Mouse (Mus musculus): ENCODE measurements at regions not wholly inside any gene's neighbourhood (a gene's known extent, or its start where the extent isn't known, plus 50 kb on each side); places are given as distances from the start of the nearest gene placed in this dataset.

DNA sequence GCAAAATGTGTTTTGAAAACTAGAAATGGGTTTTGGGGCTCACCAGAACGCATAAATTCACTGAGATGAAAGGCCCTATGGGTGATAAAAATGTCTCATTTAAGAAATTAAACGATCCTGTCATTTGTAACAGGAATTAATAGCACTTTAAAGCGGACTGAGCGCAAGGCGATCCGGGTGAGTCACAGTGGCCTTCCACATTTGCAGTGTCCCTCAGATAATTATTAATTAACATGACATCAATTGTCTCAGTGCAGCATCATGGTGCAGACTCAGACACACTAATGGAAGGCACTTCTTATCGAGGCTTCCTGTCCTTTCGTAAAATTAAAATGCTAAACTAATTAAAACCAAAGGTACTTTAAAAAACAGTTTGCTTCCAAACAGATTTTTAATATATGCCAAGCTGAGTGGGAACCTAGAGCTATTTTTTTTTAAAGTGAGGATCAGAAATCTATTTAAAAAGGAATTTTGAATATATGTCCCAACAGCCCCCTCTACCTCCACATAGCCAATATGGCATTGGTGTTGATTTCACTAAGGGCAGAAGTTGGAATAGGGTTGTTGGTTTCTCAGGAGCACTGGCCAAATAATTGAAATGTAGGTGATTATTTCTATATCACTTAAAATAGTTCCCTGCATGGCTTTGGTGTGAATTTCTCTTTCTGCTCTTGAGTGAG, 262.0 kb upstream of the Id2 start:
- Histone ChIP-seq H3K27ac (replicated peaks; ENCODE audit: low read depth, low read length) (no peak overlapping the region), H3K4me2 (ENCODE audit: low read depth, low read length) (no peak overlapping the region), H3K9ac (ENCODE audit: low read depth, low read length) (no peak overlapping the region), H3K36me3 (ENCODE audit: control insufficient read depth, insufficient read depth, low read length) (no peaks in the 10 kb centered on the region), H3K27me3 (replicated peaks; ENCODE audit: control insufficient read depth, insufficient read depth, low read length) (no peaks in the 10 kb centered on the region), H3K4me1 (ENCODE audit: control insufficient read depth, insufficient read depth, low read length) (no peaks in the 10 kb centered on the region), H3K4me3 (ENCODE audit: low read depth, low read length) (no peak overlapping the region), H3K9me3 (ENCODE audit: control insufficient read depth, low read length) (no peaks in the 10 kb centered on the region)
- ATAC-seq (ENCODE audit: low read depth), result no peak
- WGBS, result 88% methylated on average over 8 of the region's 8 CpGs
- no peak for DNase-seq (ENCODE audit: low spot score)

DNA sequence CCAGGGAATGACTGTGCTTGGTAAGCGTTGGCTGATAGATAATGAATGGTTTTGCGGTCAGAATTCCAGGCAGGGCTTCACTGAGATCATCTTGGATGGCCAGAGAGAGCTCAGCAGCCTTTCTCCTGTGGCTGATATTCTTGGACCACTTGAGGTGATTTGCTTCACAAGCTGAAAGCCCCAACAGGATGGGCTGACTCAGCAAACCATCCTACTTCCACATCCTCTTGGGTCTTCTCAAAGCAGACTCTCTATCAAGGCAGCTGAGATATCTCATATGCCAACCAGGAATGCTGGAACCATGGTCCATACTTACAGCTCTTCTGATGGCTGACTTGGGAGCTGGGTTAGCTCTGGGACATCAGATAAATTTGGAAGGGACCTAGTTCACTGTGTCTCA, 259.8 kb upstream of the Id2 start:
- DNase-seq (ENCODE audit: low spot score), result no peak
- H3K4me2 ChIP-seq (ENCODE audit: low read depth, low read length), result no peak overlapping the region
- no peaks in the 10 kb centered on the region for H3K27me3 ChIP-seq (replicated peaks; ENCODE audit: control insufficient read depth, insufficient read depth, low read length)
- WGBS, result 95% methylated on average over 2 of the region's 2 CpGs
- H3K36me3 ChIP-seq (ENCODE audit: control insufficient read depth, insufficient read depth, low read length), result no peaks in the 10 kb centered on the region
- no peak for ATAC-seq (ENCODE audit: low read depth)
- H3K4me3 ChIP-seq (ENCODE audit: low read depth, low read length), result no peak overlapping the region
- H3K9me3 ChIP-seq (ENCODE audit: control insufficient read depth, low read length), result no peaks in the 10 kb centered on the region
- H3K9ac ChIP-seq (ENCODE audit: low read depth, low read length), result no peak overlapping the region
- H3K27ac ChIP-seq (replicated peaks; ENCODE audit: low read depth, low read length), result no peak overlapping the region
- H3K4me1 ChIP-seq (ENCODE audit: control insufficient read depth, insufficient read depth, low read length), result no peaks in the 10 kb centered on the region

DNA sequence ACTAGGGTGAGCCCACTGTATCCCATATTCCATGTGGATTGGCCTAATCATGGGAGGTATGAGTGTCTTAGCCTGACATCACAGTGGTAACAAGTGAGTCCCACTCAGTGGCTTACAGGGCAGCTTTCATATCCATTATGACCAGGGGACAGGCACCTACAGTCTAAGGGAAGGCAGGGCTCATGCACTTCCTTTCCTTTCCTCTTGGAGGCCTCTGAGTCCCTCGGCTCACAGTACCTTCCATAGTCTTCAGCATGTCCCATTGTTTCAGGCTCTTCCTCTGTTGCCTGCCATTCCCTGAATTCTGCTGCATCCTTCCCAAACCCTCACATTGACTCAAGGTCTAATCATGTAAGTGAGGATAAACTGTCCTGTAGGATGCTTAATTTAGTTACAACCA, 258.3 kb upstream of the Id2 start:
- Histone ChIP-seq H3K4me1 (ENCODE audit: control insufficient read depth, insufficient read depth, low read length) (no peaks in the 10 kb centered on the region), H3K4me2 (ENCODE audit: low read depth, low read length) (no peak overlapping the region), H3K36me3 (ENCODE audit: control insufficient read depth, insufficient read depth, low read length) (no peaks in the 10 kb centered on the region), H3K9ac (ENCODE audit: low read depth, low read length) (no peak overlapping the region), H3K27ac (replicated peaks; ENCODE audit: low read depth, low read length) (no peak overlapping the region), H3K27me3 (replicated peaks; ENCODE audit: control insufficient read depth, insufficient read depth, low read length) (no peaks in the 10 kb centered on the region), H3K4me3 (ENCODE audit: low read depth, low read length) (no peak overlapping the region), H3K9me3 (ENCODE audit: control insufficient read depth, low read length) (no peaks in the 10 kb centered on the region)
- WGBS, result 69% methylated on average over 1 of the region's 1 CpGs
- no peak for ATAC-seq (ENCODE audit: low read depth)
- no peak for DNase-seq (ENCODE audit: low spot score)

DNA sequence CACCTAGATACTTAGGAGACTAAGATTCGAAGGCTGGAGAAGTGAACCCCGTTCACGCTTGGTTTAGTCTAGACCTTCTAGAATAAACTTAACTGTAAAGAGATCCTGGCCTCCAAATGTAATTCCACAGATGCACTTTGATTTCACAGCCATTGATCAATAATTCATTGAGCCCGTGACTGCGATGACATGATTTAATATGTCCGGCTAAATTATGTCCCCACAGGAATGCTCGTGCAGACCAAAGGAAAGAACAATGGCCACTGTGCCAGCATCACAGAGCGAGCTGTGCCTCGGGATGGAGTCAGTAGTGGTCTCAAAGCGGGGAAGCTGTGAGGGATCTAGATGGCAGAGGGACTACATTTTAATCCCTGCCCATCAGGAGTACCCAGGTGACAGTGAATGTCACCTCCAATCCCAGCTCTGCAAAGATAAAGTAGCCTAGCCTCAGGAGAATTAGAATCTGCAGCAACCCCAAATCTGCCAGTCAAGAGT, 256.5 kb upstream of the Id2 start:
- DNase-seq (ENCODE audit: low spot score), result no peak
- 81% methylated on average over 10 of the region's 10 CpGs for WGBS
- Histone ChIP-seq H3K9ac (ENCODE audit: low read depth, low read length) (no peak overlapping the region), H3K27me3 (replicated peaks; ENCODE audit: control insufficient read depth, insufficient read depth, low read length) (no peaks in the 10 kb centered on the region), H3K36me3 (ENCODE audit: control insufficient read depth, insufficient read depth, low read length) (no peaks in the 10 kb centered on the region), H3K4me3 (ENCODE audit: low read depth, low read length) (no peak overlapping the region), H3K9me3 (ENCODE audit: control insufficient read depth, low read length) (no peaks in the 10 kb centered on the region), H3K4me1 (ENCODE audit: control insufficient read depth, insufficient read depth, low read length) (no peaks in the 10 kb centered on the region), H3K27ac (replicated peaks; ENCODE audit: low read depth, low read length) (no peak overlapping the region), H3K4me2 (ENCODE audit: low read depth, low read length) (no peak overlapping the region)
- ATAC-seq (ENCODE audit: low read depth), result no peak

DNA sequence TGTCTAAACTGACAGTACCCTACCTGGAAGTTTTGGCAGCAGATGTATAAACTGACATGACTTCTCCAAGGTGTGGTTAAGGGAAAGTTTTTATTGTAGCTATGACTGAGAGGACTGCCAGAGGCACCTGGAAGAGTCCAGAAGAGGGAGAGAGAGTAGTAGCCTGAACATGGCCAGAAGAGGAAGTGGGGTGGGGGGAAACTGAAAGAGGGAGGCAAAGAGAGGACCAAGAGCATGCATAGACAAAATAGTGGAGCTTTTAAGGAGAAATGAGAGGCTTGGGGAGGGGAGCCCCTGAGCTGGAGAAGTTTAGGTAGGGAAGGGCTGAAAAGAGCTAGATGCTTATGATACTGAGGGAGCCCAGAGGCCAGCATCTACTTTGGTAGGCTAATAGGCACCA, 255.2 kb upstream of the Id2 start:
- Histone ChIP-seq H3K4me1 (ENCODE audit: control insufficient read depth, insufficient read depth, low read length) (no peaks in the 10 kb centered on the region), H3K36me3 (ENCODE audit: control insufficient read depth, insufficient read depth, low read length) (no peaks in the 10 kb centered on the region), H3K27ac (replicated peaks; ENCODE audit: low read depth, low read length) (no peak overlapping the region), H3K4me3 (ENCODE audit: low read depth, low read length) (no peak overlapping the region), H3K4me2 (ENCODE audit: low read depth, low read length) (no peak overlapping the region), H3K9me3 (ENCODE audit: control insufficient read depth, low read length) (no peaks in the 10 kb centered on the region), H3K9ac (ENCODE audit: low read depth, low read length) (no peak overlapping the region), H3K27me3 (replicated peaks; ENCODE audit: control insufficient read depth, insufficient read depth, low read length) (no peaks in the 10 kb centered on the region)
- ATAC-seq (ENCODE audit: low read depth) (no peak), DNase-seq (ENCODE audit: low spot score) (no peak)

DNA sequence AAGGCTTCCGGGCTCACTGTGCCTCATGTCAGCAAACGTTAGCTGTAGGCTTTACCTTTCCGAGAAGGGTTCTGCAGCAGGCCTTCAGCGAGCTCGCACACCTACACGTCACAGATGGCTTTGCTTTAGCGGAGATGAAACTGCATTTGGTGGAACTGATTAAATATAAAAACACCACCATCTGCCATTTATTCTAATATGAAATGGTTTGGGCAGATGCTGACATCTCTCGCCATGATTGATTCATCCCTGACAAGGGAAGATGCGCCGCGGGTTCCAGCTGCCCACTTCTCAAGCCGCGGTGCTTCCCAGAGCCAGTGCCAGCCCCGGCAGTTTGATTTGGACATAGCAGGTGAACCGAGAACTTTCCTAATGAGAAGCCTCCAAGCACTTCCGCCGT, 247.4 kb upstream of the Id2 start:
- no peaks in the 10 kb centered on the region for H3K36me3 ChIP-seq (ENCODE audit: control insufficient read depth, insufficient read depth, low read length)
- DNase-seq (ENCODE audit: low spot score), result no peak
- H3K4me2 ChIP-seq (ENCODE audit: low read depth, low read length), result no peak overlapping the region
- no peak overlapping the region for H3K9ac ChIP-seq (ENCODE audit: low read depth, low read length)
- no peak overlapping the region for H3K4me3 ChIP-seq (ENCODE audit: low read depth, low read length)
- 71% methylated on average over 17 of the region's 17 CpGs for WGBS
- ATAC-seq (ENCODE audit: low read depth), result no peak
- H3K4me1 ChIP-seq (ENCODE audit: control insufficient read depth, insufficient read depth, low read length), result no peaks in the 10 kb centered on the region
- H3K27me3 ChIP-seq (replicated peaks; ENCODE audit: control insufficient read depth, insufficient read depth, low read length), result no peaks in the 10 kb centered on the region
- H3K9me3 ChIP-seq (ENCODE audit: control insufficient read depth, low read length), result no peaks in the 10 kb centered on the region
- no peak overlapping the region for H3K27ac ChIP-seq (replicated peaks; ENCODE audit: low read depth, low read length)

DNA sequence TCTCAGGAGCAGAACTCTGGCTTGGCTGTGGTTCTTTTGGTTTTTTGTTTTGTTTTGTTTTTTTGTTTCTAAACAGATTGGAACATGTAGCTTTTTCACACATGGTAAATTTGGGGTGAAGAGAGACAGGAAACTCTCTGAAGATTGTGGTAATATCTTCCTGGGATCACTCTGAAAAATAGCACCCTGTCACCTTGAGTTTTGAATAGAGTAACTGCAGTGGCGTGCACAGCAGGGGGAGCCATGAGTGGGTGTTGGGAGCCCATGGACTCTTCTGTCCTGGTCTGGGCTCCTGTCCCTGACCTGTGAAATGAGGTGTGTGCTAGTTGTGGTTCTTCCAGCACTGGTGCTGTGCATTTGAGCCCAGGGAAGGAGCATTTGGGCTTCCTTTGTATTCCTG, 241.8 kb upstream of the Id2 start:
- H3K9me3 ChIP-seq (ENCODE audit: control insufficient read depth, low read length), result no peaks in the 10 kb centered on the region
- 71% methylated on average over 1 of the region's 1 CpGs for WGBS
- H3K27ac ChIP-seq (replicated peaks; ENCODE audit: low read depth, low read length), result no peak overlapping the region
- ATAC-seq (ENCODE audit: low read depth) (no peak), DNase-seq (ENCODE audit: low spot score) (no peak)
- no peak overlapping the region for H3K4me3 ChIP-seq (ENCODE audit: low read depth, low read length)
- H3K36me3 ChIP-seq (ENCODE audit: control insufficient read depth, insufficient read depth, low read length), result no peaks in the 10 kb centered on the region
- peaks cover 5% of the 10 kb centered on the region for H3K4me1 ChIP-seq (ENCODE audit: control insufficient read depth, insufficient read depth, low read length)
- no peaks in the 10 kb centered on the region for H3K27me3 ChIP-seq (replicated peaks; ENCODE audit: control insufficient read depth, insufficient read depth, low read length)
- H3K4me2 ChIP-seq (ENCODE audit: low read depth, low read length), result no peak overlapping the region
- H3K9ac ChIP-seq (ENCODE audit: low read depth, low read length), result no peak overlapping the region

DNA sequence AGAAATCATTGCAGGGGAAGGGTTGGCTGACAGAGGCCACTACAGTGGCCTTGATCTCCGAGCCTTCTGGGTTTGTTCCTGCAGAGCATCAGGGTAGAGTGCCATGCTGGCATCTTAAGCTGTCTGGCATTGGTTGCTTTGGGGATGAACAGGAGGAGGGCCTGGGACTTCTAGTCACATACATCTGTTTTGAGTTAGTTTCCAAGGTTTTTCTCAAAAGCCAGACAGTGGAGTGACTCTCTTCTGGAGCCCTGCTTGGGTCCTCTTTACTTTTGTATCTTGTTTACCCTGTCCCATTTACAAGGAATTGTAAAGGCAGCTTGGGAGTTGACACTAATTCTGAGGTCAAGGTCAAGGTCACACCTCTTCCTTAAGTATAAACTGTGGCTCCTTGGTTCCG, 239.0 kb upstream of the Id2 start:
- Histone ChIP-seq H3K4me1 (ENCODE audit: control insufficient read depth, insufficient read depth, low read length) (peaks cover 5% of the 10 kb centered on the region), H3K36me3 (ENCODE audit: control insufficient read depth, insufficient read depth, low read length) (no peaks in the 10 kb centered on the region), H3K27ac (replicated peaks; ENCODE audit: low read depth, low read length) (0 out of 2 replicates have a peak overlapping the region, but pooled peaks have one; percentile 34), H3K4me3 (ENCODE audit: low read depth, low read length) (no peak overlapping the region), H3K9me3 (ENCODE audit: control insufficient read depth, low read length) (no peaks in the 10 kb centered on the region), H3K9ac (ENCODE audit: low read depth, low read length) (no peak overlapping the region), H3K4me2 (ENCODE audit: low read depth, low read length) (no peak overlapping the region), H3K27me3 (replicated peaks; ENCODE audit: control insufficient read depth, insufficient read depth, low read length) (no peaks in the 10 kb centered on the region)
- WGBS, result 37% methylated on average over 2 of the region's 2 CpGs
- no peak for ATAC-seq (ENCODE audit: low read depth)
- peak; percentile 54 for DNase-seq (ENCODE audit: low spot score)

DNA sequence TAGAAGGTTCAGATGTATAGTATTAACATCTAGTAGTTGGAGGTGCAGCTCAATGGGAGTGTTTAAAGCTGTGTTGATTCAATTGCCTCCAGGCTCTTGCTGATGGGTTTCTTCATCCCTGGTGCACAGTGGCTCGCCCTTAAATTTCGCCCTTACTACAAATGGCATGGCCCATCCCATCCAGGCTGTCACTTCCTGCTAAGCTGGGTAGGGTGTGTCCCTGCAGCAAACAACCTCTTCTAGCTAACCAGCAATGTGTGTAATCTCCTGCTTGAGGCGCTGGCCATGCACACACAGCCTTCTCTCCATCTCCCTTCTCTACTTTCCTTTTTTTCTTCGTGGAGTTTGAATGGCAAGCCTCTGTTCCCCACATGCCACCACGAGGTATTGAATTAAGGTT, 238.1 kb upstream of the Id2 start:
- no peaks in the 10 kb centered on the region for H3K27me3 ChIP-seq (replicated peaks; ENCODE audit: control insufficient read depth, insufficient read depth, low read length)
- no peaks in the 10 kb centered on the region for H3K9me3 ChIP-seq (ENCODE audit: control insufficient read depth, low read length)
- no peak overlapping the region for H3K4me2 ChIP-seq (ENCODE audit: low read depth, low read length)
- H3K36me3 ChIP-seq (ENCODE audit: control insufficient read depth, insufficient read depth, low read length), result no peaks in the 10 kb centered on the region
- whole genome bisulfite sequencing, result 74% methylated on average over 5 of the region's 5 CpGs
- no peak overlapping the region for H3K9ac ChIP-seq (ENCODE audit: low read depth, low read length)
- no peak for ATAC-seq (ENCODE audit: low read depth)
- no peak overlapping the region for H3K4me3 ChIP-seq (ENCODE audit: low read depth, low read length)
- no peak for DNase-seq (ENCODE audit: low spot score)
- peaks cover 5% of the 10 kb centered on the region for H3K4me1 ChIP-seq (ENCODE audit: control insufficient read depth, insufficient read depth, low read length)
- H3K27ac ChIP-seq (replicated peaks; ENCODE audit: low read depth, low read length), result no peak overlapping the region

Measured in embryonic facial prominence, embryonic 14.5 days (tissue).